Comparison of ENCODE assay signal across 14 mouse cellular contexts in the genomic region with DNA sequence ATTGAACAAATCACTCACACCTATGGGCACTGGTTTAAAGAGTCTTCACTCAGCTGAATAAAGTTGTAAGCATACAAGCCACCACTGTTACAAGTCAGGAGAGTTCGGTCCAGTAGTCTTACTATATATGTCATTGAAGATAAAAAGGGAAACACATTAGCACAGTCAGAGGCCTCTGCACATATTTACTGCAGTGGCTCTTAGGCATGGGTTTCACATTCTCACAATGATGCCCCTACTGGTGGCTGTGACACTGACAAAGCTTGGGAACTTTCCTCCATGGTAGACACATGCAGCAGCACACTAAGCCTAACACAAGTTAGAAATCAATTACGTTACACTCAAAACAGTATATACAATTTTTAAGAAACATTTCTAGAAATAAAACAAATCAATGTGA. TPM values are rescaled to one million over a fixed set of nuclear protein-coding genes. Genes with fewer than 3 reads are reported as not detected.
DNase-seq lines count a peak whose midpoint lies in the region; ATAC-seq and TF ChIP-seq lines count a peak whose summit lies in the region.
"Had no signal": no experiment of that assay in that cellular context is flagged by ENCODE, and none has a peak within 500 bp of the region (broad histone marks: within the 10 kb centered on the region; RNA-seq: fewer than 3 reads in every experiment).

No protein-coding gene starts in this region.

- no peak overlapping the region for H3K27ac ChIP-seq in layer of hippocampus, adult 2 months
- H3K27ac ChIP-seq in stomach, postnatal 0 days (replicated peaks) = no peak overlapping the region
- H3K27ac ChIP-seq: hindbrain, embryonic 14.5 days; lung, embryonic 15.5 days had no signal

- no peak for TF ChIP-seq EP300 in stomach, postnatal 0 days (optimal IDR thresholded peaks at IDR 0.05)

- intact Hi-C loops in left cerebral cortex, postnatal 10 days (cut with DNase I) = no loop called here

- H3K36me3 ChIP-seq in stomach, postnatal 0 days (ENCODE audit: control insufficient read depth, insufficient read depth, low read length) = no peaks in the 10 kb centered on the region
- H3K36me3 ChIP-seq: lung, embryonic 15.5 days had no signal

- H3K4me1 ChIP-seq in stomach, postnatal 0 days (replicated peaks; ENCODE audit: control insufficient read depth, insufficient read depth) = no peaks in the 10 kb centered on the region

- no peaks in the 10 kb centered on the region for H3K9me3 ChIP-seq in stomach, postnatal 0 days (ENCODE audit: control insufficient read depth, low read length)
- H3K9me3 ChIP-seq: heart, embryonic 12.5 days; lung, embryonic 15.5 days had no signal

- H3K4me3 ChIP-seq in layer of hippocampus, adult 2 months = no peak overlapping the region
- H3K4me3 ChIP-seq in stomach, postnatal 0 days (ENCODE audit: low read depth, low read length) = no peak overlapping the region
- H3K4me3 ChIP-seq: erythroblast, embryonic 14.5 days; heart, embryonic 12.5 days; lung, embryonic 15.5 days had no signal

- no peak overlapping the region for H3K9ac ChIP-seq in stomach, postnatal 0 days (ENCODE audit: low read length)
- H3K9ac ChIP-seq: heart, embryonic 12.5 days; hindbrain, embryonic 14.5 days; lung, embryonic 15.5 days had no signal

- no peak for ATAC-seq in stomach, postnatal 0 days (ENCODE audit: low FRiP score, low TSS enrichment)
- no peak for ATAC-seq in frontal cortex, adult (ENCODE audit: low TSS enrichment)

- WGBS in stomach, postnatal 0 days = 94% methylated on average over 2 of the region's 2 CpGs

- no peak overlapping the region for H3K4me2 ChIP-seq in stomach, postnatal 0 days (replicated peaks; ENCODE audit: low read depth)
- H3K4me2 ChIP-seq: heart, embryonic 12.5 days; hindbrain, embryonic 14.5 days; lung, embryonic 15.5 days had no signal

- no peak for DNase-seq in layer of hippocampus, adult 2 months (ENCODE audit: low spot score in 2 of 2)
- no peak for DNase-seq in layer of hippocampus, adult 18-20 months (ENCODE audit: low spot score in 2 of 2)
- peak; percentile 9 for DNase-seq in thymus, postnatal 25 days
- DNase-seq in thymus, postnatal 0 days (ENCODE audit: low spot score) = no peak
- peak; percentile 29 for DNase-seq in ZHBTc4 (ENCODE audit: low read depth, low spot score)
- DNase-seq in stomach, postnatal 0 days (ENCODE audit: low spot score) = no peak
- no peak for DNase-seq in left cerebral cortex, postnatal 10 days (ENCODE audit: extremely low spot score in 1 of 2, low spot score in 2 of 2)
- DNase-seq: adrenal gland, adult 2 months; cerebellum, postnatal 36 days had no signal

- no peaks in the 10 kb centered on the region for H3K27me3 ChIP-seq in stomach, postnatal 0 days (ENCODE audit: control insufficient read depth, insufficient read depth, low read length)
- H3K27me3 ChIP-seq: heart, embryonic 12.5 days; lung, embryonic 15.5 days had no signal

- peak; percentile 63 for TF ChIP-seq CTCF in layer of hippocampus, adult 2 months (conservative IDR thresholded peaks at IDR 0.05)
- peak; percentile 54 for TF ChIP-seq CTCF in stomach, postnatal 0 days (IDR thresholded peaks at IDR 0.05; ENCODE audit: low read depth)

RNA-seq across cellular contexts. Expression of gene Epb41l5, which starts 5.5 kb away (rescaled TPM):
- total RNA-seq in layer of hippocampus, adult 2 months (2021) = 1 to 10 TPM; 5.5 to 5.9 TPM
- 1 to 10 TPM; 4.4 to 5.4 TPM for total RNA-seq in layer of hippocampus, adult 18-20 months (2021)
- 8.1 and 9.8 TPM in 2 replicates for polyA plus RNA-seq in thymus, postnatal 0 days (2015; fragmentation: Nextera tagmentation; extraction: Ambion mirVana)
- 17.7 and 19.0 TPM in 2 replicates for polyA plus RNA-seq in stomach, postnatal 0 days (2015; fragmentation: Nextera tagmentation; extraction: Ambion mirVana)
- total RNA-seq in left cerebral cortex, postnatal 10 days (2021) = 1 to 10 TPM; 5.8 to 6.8 TPM

Comparison
In these comparisons a context has a peak if more than half of its experiments do, and no peak if none do; other contexts are left out.
1. DNase-seq: peak in thymus, postnatal 25 days (single experiment) and ZHBTc4 (single experiment); none in layer of hippocampus, adult 2 months (0 of 2), layer of hippocampus, adult 18-20 months (0 of 2), thymus, postnatal 0 days (single experiment), stomach, postnatal 0 days (single experiment) and left cerebral cortex, postnatal 10 days (0 of 2).